Mouse (Mus musculus): ENCODE measurements around the gene 1700125H20Rik.
"Not testable (repeated sequence)": the region's sequence is repeated elsewhere in the genome, so short reads cannot be mapped to it uniquely, and the experiment has no call there.

The 1700125H20Rik gene

DNA sequence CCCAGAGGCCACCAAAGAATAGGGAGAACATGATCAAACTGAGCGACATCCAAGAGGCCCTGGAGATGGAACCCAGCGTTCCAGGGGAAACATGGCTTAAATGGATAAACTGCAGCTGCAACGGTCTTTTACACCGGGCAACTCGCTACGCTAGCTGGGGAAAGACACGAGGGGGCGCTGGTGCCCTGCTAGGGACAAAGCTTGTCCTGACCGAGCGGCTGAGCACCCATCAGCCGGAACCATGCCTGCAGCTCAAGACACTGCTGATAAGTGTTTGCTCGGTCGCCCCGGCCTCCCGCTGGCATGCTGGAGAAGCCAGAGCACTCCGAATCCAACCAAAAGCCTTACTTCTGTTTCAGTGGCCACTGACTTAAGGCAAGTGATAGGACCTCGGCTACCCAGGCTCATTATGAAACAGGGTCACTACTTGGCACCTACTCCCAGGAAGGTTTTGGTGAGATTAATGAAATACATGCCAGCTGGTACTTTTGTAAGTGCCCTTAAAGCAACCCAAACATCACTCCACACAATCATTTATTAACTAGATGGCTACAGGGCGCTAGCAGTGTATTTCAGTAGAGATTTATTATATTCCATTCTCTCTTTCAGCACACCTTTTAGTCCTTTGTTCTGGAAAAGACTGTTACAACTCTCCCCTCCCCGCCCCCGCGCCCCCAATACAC is at the start of gene 1700125H20Rik:
TSS of gene 1700125H20Rik (plus strand) at position 347 of the 683 bp plus-strand sequence.
- peak; percentile 87 for DNase-seq (ENCODE audit: low read depth, low spot score)

GRCm38 (mm10) chr11:85122073-85122472 is 48.1 kb upstream of the 1700125H20Rik start:
- DNase-seq (ENCODE audit: low read depth, low spot score): no peak

GRCm38 (mm10) chr11:85123267-85123992 is 46.8 kb upstream of the 1700125H20Rik start:
- DNase-seq (ENCODE audit: low read depth, low spot score): no peak

DNA sequence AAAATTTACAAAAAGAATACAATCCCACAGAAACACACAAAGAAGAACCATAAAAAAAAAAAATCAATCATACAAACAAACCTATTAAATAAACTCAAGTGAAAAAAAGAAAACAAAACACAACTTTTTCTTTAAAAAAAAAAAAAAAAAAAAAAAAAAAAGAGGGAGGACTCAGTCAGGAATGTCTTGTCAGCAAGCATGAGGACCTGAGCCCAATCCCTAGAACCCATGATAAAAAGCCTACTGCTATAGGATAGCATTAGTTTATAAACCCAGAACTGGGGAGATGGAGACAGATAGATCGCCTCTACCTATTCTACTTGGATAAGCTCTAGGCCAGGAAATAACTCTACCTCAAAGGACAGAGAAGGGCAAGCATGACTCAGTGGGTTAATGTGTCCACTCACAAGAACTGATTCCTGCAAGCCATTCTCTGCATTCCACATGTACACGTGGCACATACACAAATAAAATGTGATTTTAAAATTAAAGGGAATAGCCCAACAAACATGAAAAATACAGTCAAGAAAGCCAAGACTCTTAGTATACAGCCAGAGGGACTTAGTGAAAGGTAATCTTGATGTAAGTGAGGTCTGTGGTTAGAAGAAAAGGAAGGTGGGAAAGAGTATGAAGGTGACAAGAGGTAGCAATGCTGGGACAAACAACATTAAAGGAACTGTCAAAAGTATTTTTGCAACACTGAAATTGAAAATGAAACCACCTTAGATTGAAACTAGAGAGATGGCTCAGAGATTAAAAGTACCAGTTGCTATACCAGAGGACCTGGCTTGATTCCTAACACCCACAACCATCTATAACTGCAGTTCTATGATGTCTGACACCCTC is 43.7 kb upstream of the 1700125H20Rik start:
- no peak for DNase-seq (ENCODE audit: low read depth, low spot score)

- DNase-seq (ENCODE audit: low read depth, low spot score): no peak
Measured at GRCm38 (mm10) chr11:85128883-85129282, 41.3 kb upstream of the 1700125H20Rik start.

GRCm38 (mm10) chr11:85131542-85131941 is 38.7 kb upstream of the 1700125H20Rik start:
- DNase-seq (ENCODE audit: low read depth, low spot score): no peak

DNA sequence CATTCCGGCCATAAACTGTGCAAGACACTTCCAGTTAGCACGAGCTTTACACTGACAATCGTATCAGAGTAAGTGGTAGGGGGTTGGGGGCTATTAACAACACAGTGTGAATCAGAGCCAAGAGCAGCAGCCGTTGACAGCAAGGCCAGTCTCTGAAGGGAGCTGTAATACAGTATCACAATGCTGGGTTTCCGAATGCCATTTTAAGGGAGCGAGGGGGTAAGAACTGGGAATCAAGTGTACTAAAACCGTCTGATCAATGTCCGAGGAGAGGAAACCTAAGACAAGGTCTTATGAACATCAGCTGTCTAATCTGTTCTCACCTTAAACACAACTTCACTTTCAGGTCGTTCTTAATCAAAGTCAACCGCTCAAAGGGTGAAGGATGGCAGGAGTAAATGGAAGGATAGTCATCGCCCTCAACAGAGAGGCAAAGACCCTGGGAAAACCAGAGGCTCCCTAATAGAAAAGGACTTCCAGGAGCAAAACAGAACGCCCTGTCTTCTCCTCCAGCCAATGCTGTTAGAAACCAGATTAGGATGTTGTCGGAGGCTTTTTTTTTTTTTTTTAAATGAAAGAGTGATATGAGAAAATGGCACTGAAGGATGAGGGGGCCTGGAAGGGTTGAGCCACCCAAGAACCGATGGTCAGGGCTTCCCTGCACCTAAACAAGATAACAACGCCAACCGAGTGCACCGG is 31.3 kb upstream of the 1700125H20Rik start:
- DNase-seq (ENCODE audit: low read depth, low spot score): no peak

DNA sequence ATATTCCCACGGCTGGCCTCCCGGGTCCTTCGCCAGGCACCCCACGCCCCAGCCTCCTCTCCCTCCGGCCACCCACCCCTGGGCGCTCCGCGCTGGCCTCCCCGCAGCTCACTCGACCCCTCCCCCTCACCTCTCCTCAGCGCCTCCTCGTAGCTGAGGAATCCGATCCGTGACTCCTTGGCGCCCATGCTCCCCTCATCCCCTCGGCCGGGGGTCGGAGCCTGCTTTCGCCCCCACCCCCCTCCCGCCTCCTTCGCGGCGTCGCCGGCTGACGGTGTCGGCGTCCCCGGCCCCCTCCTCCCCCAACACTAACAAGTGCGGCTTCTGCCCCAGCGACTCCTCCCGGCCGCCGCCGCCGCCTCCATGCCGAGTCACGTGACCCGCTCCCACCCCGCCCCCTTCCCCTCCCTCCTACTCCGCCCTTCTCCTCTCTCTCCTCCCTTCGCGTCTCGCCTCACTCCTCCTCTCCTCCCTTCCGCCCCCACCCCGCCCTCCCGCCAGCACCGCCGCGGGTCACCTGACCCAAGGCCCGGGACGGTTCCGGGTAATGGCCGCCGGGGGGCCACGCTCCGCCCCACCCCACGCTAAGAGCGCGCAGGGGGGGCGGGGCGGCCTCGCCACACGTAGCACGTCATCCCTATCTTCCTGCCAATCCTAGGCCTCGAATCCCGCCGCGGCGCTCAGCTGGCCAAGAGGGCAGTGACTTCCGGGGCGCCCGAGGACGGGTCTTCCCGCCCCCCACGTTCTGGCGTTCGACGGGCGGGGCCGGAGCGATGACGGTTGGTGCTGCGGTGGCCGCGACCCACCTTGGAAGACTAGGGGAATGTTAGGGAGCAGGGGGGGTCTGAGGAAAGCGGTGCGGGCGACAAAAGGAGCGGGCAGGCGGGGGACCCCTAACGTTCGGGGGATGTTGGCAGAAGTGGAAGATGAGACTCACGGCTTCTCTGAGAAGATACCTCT is 30.3 kb upstream of the 1700125H20Rik start, which contains the start of gene Usp32:
TSS of gene Usp32 (minus strand) at position 581 of the 960 bp plus-strand sequence.
- peak; percentile 94 for DNase-seq (ENCODE audit: low read depth, low spot score)

- DNase-seq (ENCODE audit: low read depth, low spot score): no peak
Measured at GRCm38 (mm10) chr11:85152256-85152930, 17.8 kb upstream of the 1700125H20Rik start.

- no peak for DNase-seq (ENCODE audit: low read depth, low spot score)
Measured at GRCm38 (mm10) chr11:85157301-85157700, 12.9 kb upstream of the 1700125H20Rik start.

DNA sequence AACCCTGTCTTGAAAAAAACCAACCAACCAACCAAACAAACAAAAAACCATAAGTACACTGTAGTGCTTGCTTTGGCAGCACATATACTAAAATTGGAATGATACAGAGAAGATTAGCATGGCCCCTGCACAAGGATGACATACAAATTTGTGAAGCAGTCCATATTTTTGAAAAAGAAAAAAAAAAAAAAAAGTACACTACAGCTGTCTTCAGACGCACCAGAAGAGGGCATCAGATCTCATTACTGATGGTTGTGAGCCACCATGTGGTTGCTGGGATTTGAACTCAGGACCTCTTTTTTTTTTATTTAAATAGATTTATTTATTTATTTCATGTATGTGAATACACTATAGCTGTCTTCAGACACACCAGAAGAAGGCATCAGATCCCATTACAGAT is 7.2 kb upstream of the 1700125H20Rik start:
- not testable (repeated sequence) for DNase-seq (ENCODE audit: low read depth, low spot score)

DNA sequence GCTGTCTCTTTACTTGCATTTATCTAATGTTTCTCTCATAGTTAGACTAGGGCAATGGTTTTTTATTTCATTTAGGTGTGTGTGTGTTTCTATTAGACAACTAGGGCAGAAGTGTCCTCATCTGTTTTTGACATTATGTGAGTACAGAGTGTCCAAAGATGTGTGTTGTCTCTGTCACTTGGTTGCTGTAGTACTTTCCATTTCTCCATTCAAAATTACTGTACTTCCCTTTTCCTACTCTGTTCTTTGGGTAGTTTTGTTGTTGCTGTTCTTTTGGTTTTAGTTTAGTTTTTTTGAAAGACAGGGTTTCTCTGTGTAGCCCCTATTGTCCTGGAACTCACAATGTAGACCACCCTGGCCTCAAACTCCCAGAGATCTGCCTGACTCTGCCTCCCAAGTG is 5.8 kb upstream of the 1700125H20Rik start:
- no peak for DNase-seq (ENCODE audit: low read depth, low spot score)

DNA sequence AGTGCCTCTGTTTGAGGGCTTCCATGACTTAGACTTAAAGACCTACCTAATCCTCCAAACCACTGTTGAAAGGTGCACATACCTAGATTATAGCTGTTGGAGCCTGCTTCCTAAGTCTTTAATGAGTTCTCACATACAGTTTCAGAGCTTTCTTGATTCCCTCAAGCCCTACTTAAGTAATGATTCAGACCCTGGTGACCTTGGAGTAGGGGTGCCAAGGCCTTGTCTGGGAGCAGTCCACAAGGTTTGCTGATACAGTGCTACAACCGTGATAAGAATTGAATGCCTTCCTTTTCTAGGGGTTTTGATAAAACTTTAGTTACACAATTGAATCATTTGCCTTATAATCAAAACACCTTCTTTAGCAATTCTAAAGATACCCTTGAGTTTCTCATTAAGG is 2.7 kb upstream of the 1700125H20Rik start:
- no peak for DNase-seq (ENCODE audit: low read depth, low spot score)

GRCm38 (mm10) chr11:85170833-85171232 is 629 bp downstream of the 1700125H20Rik start:
- no peak for DNase-seq (ENCODE audit: low read depth, low spot score)

DNA sequence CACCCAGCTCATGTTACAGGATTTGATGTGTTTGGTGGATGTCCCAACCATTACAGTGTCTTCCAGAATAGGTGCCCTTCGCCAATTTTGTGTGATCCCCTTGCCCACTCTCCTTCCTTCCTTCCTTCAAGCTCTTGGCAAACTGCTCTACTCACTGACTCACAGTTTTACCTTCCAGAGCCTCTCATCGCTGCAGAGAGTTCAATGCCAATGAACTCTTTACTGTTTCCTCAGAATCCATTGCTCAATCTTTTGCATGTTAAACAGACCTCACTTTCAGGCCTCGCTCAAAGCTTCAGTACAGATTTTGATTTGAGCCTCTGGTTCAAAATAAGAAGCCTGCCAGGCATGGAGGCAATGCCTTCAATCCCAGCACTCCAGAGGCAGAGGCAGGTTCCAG is 5.7 kb downstream of the 1700125H20Rik start:
- DNase-seq (ENCODE audit: low read depth, low spot score): no peak

GRCm38 (mm10) chr11:85177761-85178160 is 7.6 kb downstream of the 1700125H20Rik start:
- no peak for DNase-seq (ENCODE audit: low read depth, low spot score)

- DNase-seq (ENCODE audit: low read depth, low spot score): no peak
Measured at GRCm38 (mm10) chr11:85178413-85178812, 8.2 kb downstream of the 1700125H20Rik start.

- DNase-seq (ENCODE audit: low read depth, low spot score): peak; percentile 89
Measured at GRCm38 (mm10) chr11:85182617-85183283, 12.5 kb downstream of the 1700125H20Rik start.

- no peak for DNase-seq (ENCODE audit: low read depth, low spot score)
Measured at GRCm38 (mm10) chr11:85183284-85183779, 13.1 kb downstream of the 1700125H20Rik start.
